8 mouse cellular contexts compared by ENCODE assay signal in genomic region chr12:10597976-10598746, GRCm38 (mm10).
DNase-seq lines count a peak whose midpoint lies in the region; ATAC-seq and TF ChIP-seq lines count a peak whose summit lies in the region.

No protein-coding gene starts in this region.

- H3K4me1 ChIP-seq in cerebellum, adult 2 months (ENCODE audit: control insufficient read depth, insufficient read depth, low read length): no peaks in the 10 kb centered on the region
- H3K4me1 ChIP-seq in kidney, embryonic 14.5 days (ENCODE audit: control insufficient read depth, insufficient read depth, low read length): no peaks in the 10 kb centered on the region
- H3K4me1 ChIP-seq in limb, embryonic 14.5 days (ENCODE audit: control insufficient read depth, insufficient read depth, low read length): no peaks in the 10 kb centered on the region
- H3K4me1 ChIP-seq in neural tube, embryonic 14.5 days (ENCODE audit: control insufficient read depth, insufficient read depth, low read length): no peaks in the 10 kb centered on the region

- no peaks in the 10 kb centered on the region for H3K9me3 ChIP-seq in kidney, embryonic 14.5 days (ENCODE audit: control insufficient read depth, low read length)
- H3K9me3 ChIP-seq in limb, embryonic 14.5 days (ENCODE audit: control insufficient read depth, low read length): no peaks in the 10 kb centered on the region
- H3K9me3 ChIP-seq in neural tube, embryonic 14.5 days (ENCODE audit: control insufficient read depth, low read length): no peaks in the 10 kb centered on the region

- 13% methylated on average over 7 of the region's 7 CpGs for WGBS in cerebellum, adult 2 months
- WGBS in kidney, embryonic 14.5 days: 17% methylated on average over 7 of the region's 7 CpGs
- WGBS in limb, embryonic 14.5 days: 16% methylated on average over 7 of the region's 7 CpGs
- 16% methylated on average over 7 of the region's 7 CpGs for WGBS in neural tube, embryonic 14.5 days

- TF ChIP-seq POLR2A in cerebellum, adult 2 months (IDR thresholded peaks at IDR 0.05; ENCODE audit: borderline replicate concordance, insufficient read depth, low read length): no peak
- 0 out of 2 replicates have a peak, but pooled peaks have one; percentile 12 for TF ChIP-seq POLR2A in limb, embryonic 14.5 days (IDR thresholded peaks at IDR 0.05; ENCODE audit: borderline replicate concordance, extremely low read depth, insufficient read depth, insufficient read length)

- H3K4me3 ChIP-seq in cerebellum, adult 2 months (replicated peaks; ENCODE audit: insufficient read depth, low read depth, low read length): no peak overlapping the region
- H3K4me3 ChIP-seq in kidney, embryonic 14.5 days (ENCODE audit: low read length): no peak overlapping the region
- no peak overlapping the region for H3K4me3 ChIP-seq in limb, embryonic 14.5 days (replicated peaks; ENCODE audit: low read length)
- no peak overlapping the region for H3K4me3 ChIP-seq in neural tube, embryonic 14.5 days (ENCODE audit: low read depth, low read length)

- H3K27me3 ChIP-seq in cerebellum, adult 2 months (ENCODE audit: control insufficient read depth, insufficient read depth, low read length): no peaks in the 10 kb centered on the region
- H3K27me3 ChIP-seq in kidney, embryonic 14.5 days (ENCODE audit: control insufficient read depth, insufficient read depth, low read length): no peaks in the 10 kb centered on the region
- H3K27me3 ChIP-seq in limb, embryonic 14.5 days (ENCODE audit: control insufficient read depth, insufficient read depth, low read length): no peaks in the 10 kb centered on the region
- H3K27me3 ChIP-seq in neural tube, embryonic 14.5 days (ENCODE audit: control insufficient read depth, insufficient read depth, low read length): no peaks in the 10 kb centered on the region

- no peak overlapping the region for H3K27ac ChIP-seq in cerebellum, adult 2 months (ENCODE audit: insufficient read depth, low read length)
- no peak overlapping the region for H3K27ac ChIP-seq in kidney, embryonic 14.5 days (ENCODE audit: low read depth, low read length)
- H3K27ac ChIP-seq in limb, embryonic 14.5 days (replicated peaks; ENCODE audit: low read depth, low read length): no peak overlapping the region
- H3K27ac ChIP-seq in neural tube, embryonic 14.5 days (ENCODE audit: low read depth, low read length): no peak overlapping the region

- H3K9ac ChIP-seq in kidney, embryonic 14.5 days (ENCODE audit: low read depth, low read length): no peak overlapping the region
- H3K9ac ChIP-seq in limb, embryonic 14.5 days (ENCODE audit: low read depth, low read length, severe bottlenecking): no peak overlapping the region
- H3K9ac ChIP-seq in neural tube, embryonic 14.5 days (replicated peaks; ENCODE audit: low read depth, low read length): no peak overlapping the region

- TF ChIP-seq CTCF in cerebellum, adult 2 months (IDR thresholded peaks at IDR 0.05; ENCODE audit: borderline replicate concordance, insufficient read depth, low read depth, low read length): peak; percentile 84

- peak; percentile 60; the same call in 1 of the 2 replicates for ATAC-seq in kidney, embryonic 14.5 days (ENCODE audit: low FRiP score, low TSS enrichment)
- no peak for ATAC-seq in limb, embryonic 14.5 days (ENCODE audit: low FRiP score, low read depth)
- ATAC-seq in neural tube, embryonic 14.5 days (ENCODE audit: low read depth): peak; percentile 67; the same call in 1 of the 2 replicates

- H3K36me3 ChIP-seq in kidney, embryonic 14.5 days (ENCODE audit: control insufficient read depth, insufficient read depth, low read length): no peaks in the 10 kb centered on the region
- H3K36me3 ChIP-seq in limb, embryonic 14.5 days (ENCODE audit: control insufficient read depth, insufficient read depth, low read length): no peaks in the 10 kb centered on the region
- no peaks in the 10 kb centered on the region for H3K36me3 ChIP-seq in neural tube, embryonic 14.5 days (ENCODE audit: control insufficient read depth, insufficient read depth, low read length)

- DNase-seq in ovary, postnatal 10 days (ENCODE audit: low spot score): peak; percentile 25
- DNase-seq in ovary, adult 18-20 months (ENCODE audit: low spot score): no peak
- peak; percentile 17 to 59 for DNase-seq in cerebellum, adult 2 months
- peak; percentile 75 for DNase-seq in forelimb bud, embryonic 11.5 days (ENCODE audit: low read depth, low spot score)
- peak; percentile 42 for DNase-seq in limb, embryonic 14.5 days (ENCODE audit: low spot score)
- no peak for DNase-seq in T-cell, adult 2 months (ENCODE audit: low spot score)

- no peak overlapping the region for H3K4me2 ChIP-seq in kidney, embryonic 14.5 days (replicated peaks; ENCODE audit: low read depth, low read length)
- no peak overlapping the region for H3K4me2 ChIP-seq in limb, embryonic 14.5 days (replicated peaks; ENCODE audit: low read depth, low read length, severe bottlenecking)
- no peak overlapping the region for H3K4me2 ChIP-seq in neural tube, embryonic 14.5 days (ENCODE audit: low read depth, low read length)

Comparison
In these comparisons a context has a peak if more than half of its experiments do, and no peak if none do; other contexts are left out.
1. DNase-seq: peak in ovary, postnatal 10 days (single experiment), cerebellum, adult 2 months (2 of 2), forelimb bud, embryonic 11.5 days (single experiment) and limb, embryonic 14.5 days (single experiment); none in ovary, adult 18-20 months (single experiment) and T-cell, adult 2 months (single experiment).